Mouse (Mus musculus) embryonic facial prominence, embryonic 15.5 days (tissue): Measurements from ENCODE around the gene Bspry. TPM values are rescaled to one million over a fixed set of nuclear protein-coding genes. Genes with fewer than 3 reads are reported as not detected.
A peak's percentile ranks its signal among the peaks of the same experiment; 100 is the strongest.

Experiments used
- ATAC-seq: fragments of 200-750 bp; cut with Nextera tagmentation; 2 replicates; pipeline ENCODE4 v1.8.0; 2017; ENCODE audit warnings: low read depth, moderate TSS enrichment; ENCODE audit not compliant: insufficient number of reproducible peaks, low FRiP score, low TSS enrichment
- H3K27ac ChIP-seq: fragments of 300-500 bp; sonication (generic); replicated peaks from 2 replicates; pipeline ENCODE4 v1.5.1; 2015; ENCODE audit warnings: mild to moderate bottlenecking, inconsistent platforms
- H3K27me3 ChIP-seq: fragments of 300-500 bp; sonication (generic); 2 replicates; pipeline ENCODE4 v1.6.1; 2015; ENCODE audit warnings: inconsistent platforms
- H3K36me3 ChIP-seq: fragments of 300-500 bp; sonication (generic); 2 replicates; pipeline ENCODE4 v1.6.1; 2015; ENCODE audit warnings: mild to moderate bottlenecking, inconsistent platforms
- H3K4me1 ChIP-seq: fragments of 300-500 bp; sonication (generic); 2 replicates; pipeline ENCODE4 v1.6.1; 2015; ENCODE audit warnings: inconsistent platforms
- H3K4me2 ChIP-seq: fragments of 300-500 bp; sonication (generic); replicated peaks from 2 replicates; pipeline ENCODE4 v1.6.1; 2015; ENCODE audit warnings: mild to moderate bottlenecking, inconsistent platforms
- H3K4me3 ChIP-seq: fragments of 300-500 bp; sonication (generic); replicated peaks from 2 replicates; pipeline ENCODE4 v1.5.1; 2015; ENCODE audit warnings: mild to moderate bottlenecking, inconsistent platforms
- H3K9ac ChIP-seq: fragments of 300-500 bp; sonication (generic); 2 replicates; pipeline ENCODE4 v1.6.1; 2015; ENCODE audit warnings: inconsistent platforms
- H3K9me3 ChIP-seq: fragments of 300-500 bp; sonication (generic); replicated peaks from 2 replicates; pipeline ENCODE4 v1.6.1; 2016; ENCODE audit warnings: inconsistent platforms
- WGBS: fragments of 180-500 bp; shearing (Covaris S2); methylation state at CpG from one replicate; pipeline ENCODE4 v1.1.7; 2015; 5-methylcytosine and 5-hydroxymethylcytosine counted together
- polyA plus RNA-seq: library from polyadenylated mRNA; unstranded; fragments of >200 nt; fragmentation: Nextera tagmentation; extraction: Ambion mirVana; gene quantifications from 2 replicates; pipeline ENCODE4 v1.2.1, GENCODE M21; 2015

Bspry gene
- polyA plus RNA-seq, 1 experiment from 2014 or later = 16.3 TPM

GRCm38 (mm10) chr4:62516579-62516978, 36.7 kb downstream of the Bspry start:
- Histone ChIP-seq H3K4me3 (no peak overlapping the region), H3K4me2 (no peak overlapping the region), H3K9me3 (no peaks in the 10 kb centered on the region), H3K4me1 (peaks cover 48% of the 10 kb centered on the region), H3K36me3 (peaks cover 24% of the 10 kb centered on the region), H3K27me3 (no peaks in the 10 kb centered on the region), H3K27ac (no peak overlapping the region), H3K9ac (no peak overlapping the region)
- no peak for ATAC-seq
- 83% methylated on average over 1 of the region's 1 CpGs for WGBS

DNA sequence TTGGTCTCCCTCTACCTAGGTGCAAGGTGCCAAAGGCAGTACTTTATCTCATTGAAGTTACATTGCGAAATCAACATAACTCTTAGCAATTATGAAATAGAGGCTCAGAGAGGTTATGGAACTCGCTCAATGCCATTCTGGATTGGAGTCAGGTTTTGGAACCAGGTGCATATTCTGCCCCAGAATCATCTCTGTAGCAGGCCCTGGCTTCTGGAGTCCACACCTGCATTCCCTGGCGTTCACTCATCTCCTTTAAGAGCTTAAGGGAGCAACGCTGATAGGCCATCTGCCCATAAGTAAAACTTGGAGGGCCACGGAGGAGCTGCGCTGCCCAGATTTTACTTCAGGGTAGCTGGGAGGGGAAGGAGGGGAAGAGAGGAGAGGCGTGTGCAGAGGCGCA, 37.2 kb downstream of the Bspry start:
- ATAC-seq = no peak
- Histone ChIP-seq H3K27ac (peak overlapping the region; percentile 41; the same call in 1 of the 2 replicates), H3K4me1 (peaks cover 48% of the 10 kb centered on the region), H3K9me3 (no peaks in the 10 kb centered on the region), H3K4me2 (no peak overlapping the region), H3K4me3 (no peak overlapping the region), H3K27me3 (no peaks in the 10 kb centered on the region), H3K9ac (no peak overlapping the region), H3K36me3 (peaks cover 20% of the 10 kb centered on the region)
- 72% methylated on average over 8 of the region's 8 CpGs for WGBS

- peaks cover 48% of the 10 kb centered on the region for H3K4me1 ChIP-seq
- peak overlapping the region; percentile 89; the same call in 1 of the 2 replicates for H3K27ac ChIP-seq
- H3K36me3 ChIP-seq = peaks cover 15% of the 10 kb centered on the region
- 45% methylated on average over 10 of the region's 10 CpGs for WGBS
- no peaks in the 10 kb centered on the region for H3K9me3 ChIP-seq
- H3K4me2 ChIP-seq = peak overlapping the region; percentile 76
- no peak overlapping the region for H3K9ac ChIP-seq
- H3K27me3 ChIP-seq = no peaks in the 10 kb centered on the region
- H3K4me3 ChIP-seq = peak overlapping the region; percentile 79; the same call in 1 of the 2 replicates
- no peak for ATAC-seq
Measured at GRCm38 (mm10) chr4:62517538-62518415, 37.9 kb downstream of the Bspry start.

GRCm38 (mm10) chr4:62518416-62519121, 38.7 kb downstream of the Bspry start:
- Histone ChIP-seq H3K9me3 (no peaks in the 10 kb centered on the region), H3K4me3 (peak overlapping the region; percentile 79), H3K27ac (peak overlapping the region; percentile 89), H3K4me1 (peaks cover 52% of the 10 kb centered on the region), H3K4me2 (peak overlapping the region; percentile 76), H3K36me3 (peaks cover 15% of the 10 kb centered on the region; the same call in 1 of the 2 replicates), H3K27me3 (no peaks in the 10 kb centered on the region), H3K9ac (0 out of 2 replicates have a peak overlapping the region, but pooled peaks have one; percentile 63)
- 34% methylated on average over 13 of the region's 13 CpGs for WGBS
- no peak for ATAC-seq

DNA sequence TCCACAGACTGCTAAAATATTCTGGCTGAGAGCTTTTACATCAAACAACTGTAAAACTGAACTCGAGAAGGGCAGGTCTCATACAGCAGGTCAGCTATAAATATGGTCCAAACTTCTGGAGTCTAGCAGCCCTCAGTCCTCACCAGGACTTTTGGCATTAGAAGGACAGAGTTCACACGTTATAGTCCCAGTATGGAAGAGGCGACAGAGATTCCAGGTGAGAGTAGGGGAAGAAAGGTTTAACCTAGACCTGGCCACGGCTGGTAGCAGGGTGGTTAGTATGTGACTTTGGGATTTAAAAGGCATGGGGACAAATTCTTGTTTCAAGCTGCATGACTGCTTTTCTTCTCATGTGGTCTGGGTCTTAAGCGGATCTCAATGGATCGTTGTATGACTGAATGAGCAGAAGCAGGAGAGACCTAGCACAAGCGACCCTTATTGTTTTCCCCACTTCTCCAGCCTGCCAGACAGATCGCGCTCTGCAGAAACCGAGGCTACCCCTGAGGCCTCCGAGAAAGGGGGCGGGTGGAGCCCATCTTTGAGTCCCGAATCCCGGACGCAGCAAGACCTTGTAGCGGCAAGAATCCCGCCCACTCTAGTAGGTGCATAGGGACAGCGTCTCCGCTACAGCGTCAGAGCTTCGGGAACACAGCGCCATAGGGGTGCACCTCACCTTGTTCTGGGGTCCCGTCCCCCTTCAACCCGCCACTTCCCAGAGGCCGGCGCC, 39.4 kb downstream of the Bspry start:
- Histone ChIP-seq H3K36me3 (0 out of 2 replicates have a peak, but pooled peaks cover 12% of the 10 kb centered on the region), H3K4me3 (peak overlapping the region; percentile 79), H3K4me2 (peak overlapping the region; percentile 76), H3K4me1 (peaks cover 56% of the 10 kb centered on the region), H3K9ac (peak overlapping the region; percentile 63), H3K9me3 (no peaks in the 10 kb centered on the region), H3K27me3 (no peaks in the 10 kb centered on the region), H3K27ac (peak overlapping the region; percentile 89)
- under 1% methylated on average over 26 of the region's 26 CpGs for WGBS
- ATAC-seq = peak; percentile 66

DNA sequence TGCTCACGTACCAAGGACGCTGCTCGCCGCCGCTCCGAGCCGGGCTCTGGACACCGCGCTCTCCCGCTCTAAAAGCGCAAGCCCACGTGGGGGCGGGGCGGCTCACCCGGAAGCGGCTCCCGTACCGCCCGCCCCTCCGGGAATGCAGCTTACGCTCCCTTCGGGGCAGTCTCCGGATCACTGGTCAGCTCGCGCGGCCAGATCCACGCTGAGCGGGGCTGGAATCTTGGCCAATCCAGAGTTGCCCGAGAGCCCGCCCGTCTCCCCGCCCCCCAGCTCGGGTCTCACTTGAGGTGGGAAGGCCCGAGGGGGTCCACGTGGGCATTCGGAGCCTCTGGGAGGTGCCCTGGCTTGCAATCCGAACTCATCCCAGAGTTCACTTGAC, 40.0 kb downstream of the Bspry start, which contains the start of gene Alad:
Alad (minus strand) TSS at position 70 of the 385 bp plus-strand sequence.
- Histone ChIP-seq H3K36me3 (0 out of 2 replicates have a peak, but pooled peaks cover 12% of the 10 kb centered on the region), H3K4me2 (peak within 1 kb of the TSS; percentile 76), H3K27me3 (no peaks in the 10 kb centered on the region), H3K27ac (peak within 1 kb of the TSS; percentile 89), H3K9me3 (no peaks in the 10 kb centered on the region), H3K4me1 (peaks cover 57% of the 10 kb centered on the region), H3K4me3 (peak within 1 kb of the TSS; percentile 79), H3K9ac (peak within 1 kb of the TSS; percentile 63)
- WGBS = 1% methylated on average over 37 of the region's 37 CpGs
- peak; percentile 82 for ATAC-seq

DNA sequence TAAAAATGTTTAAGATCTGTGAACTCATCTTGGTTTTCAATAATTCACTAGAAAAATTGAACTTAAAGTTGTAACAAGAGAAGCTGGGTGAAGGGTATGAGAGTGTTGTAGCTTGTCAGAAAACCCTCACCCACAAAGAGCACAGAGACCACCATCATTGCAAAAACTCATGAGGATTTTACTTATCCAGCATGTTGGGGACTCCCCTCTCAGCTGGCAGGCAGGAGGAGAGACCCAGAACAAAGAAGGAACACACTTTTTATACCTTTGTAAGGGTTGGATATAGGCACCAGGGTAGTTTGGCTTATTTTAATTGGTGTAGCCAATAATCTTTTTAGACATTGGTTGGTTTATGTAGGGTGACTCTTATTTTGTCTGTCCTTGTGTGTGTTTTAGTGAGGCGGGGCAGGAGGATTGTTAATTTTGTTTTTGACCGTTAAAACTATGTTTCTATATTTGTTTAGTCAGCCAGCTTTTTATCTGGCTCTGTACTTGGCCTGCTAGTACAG, 41.1 kb downstream of the Bspry start:
- 0 out of 2 replicates have a peak overlapping the region, but pooled peaks have one; percentile 89 for H3K27ac ChIP-seq
- no peaks in the 10 kb centered on the region for H3K9me3 ChIP-seq
- no peaks in the 10 kb centered on the region for H3K27me3 ChIP-seq
- H3K36me3 ChIP-seq = 0 out of 2 replicates have a peak, but pooled peaks cover 12% of the 10 kb centered on the region
- 86% methylated on average over 2 of the region's 2 CpGs for WGBS
- peaks cover 48% of the 10 kb centered on the region for H3K4me1 ChIP-seq
- H3K4me2 ChIP-seq = no peak overlapping the region
- H3K9ac ChIP-seq = no peak overlapping the region
- no peak for ATAC-seq
- no peak overlapping the region for H3K4me3 ChIP-seq

- H3K4me2 ChIP-seq = peak within 1 kb of the TSS; percentile 82
- H3K27me3 ChIP-seq = no peaks in the 10 kb centered on the region
- 0 out of 2 replicates have a peak, but pooled peaks cover 12% of the 10 kb centered on the region for H3K36me3 ChIP-seq
- peak within 1 kb of the TSS; percentile 78 for H3K9ac ChIP-seq
- no peaks in the 10 kb centered on the region for H3K9me3 ChIP-seq
- H3K27ac ChIP-seq = peak within 1 kb of the TSS; percentile 98
- H3K4me1 ChIP-seq = peaks cover 19% of the 10 kb centered on the region
- peak; percentile 98 for ATAC-seq
- WGBS = under 1% methylated on average over 59 of the region's 59 CpGs
- H3K4me3 ChIP-seq = peak within 1 kb of the TSS; percentile 90
Measured at GRCm38 (mm10) chr4:62524651-62525488, 45.0 kb downstream of the Bspry start, which contains the start of the genes Pole3 and 4933430I17Rik. Gene Pole3, minus strand, starts transcription at chr4:62525068. Gene 4933430I17Rik, plus strand, starts transcription at chr4:62525369.

- H3K9ac ChIP-seq = no peak overlapping the region
- H3K27me3 ChIP-seq = no peaks in the 10 kb centered on the region
- peaks cover 17% of the 10 kb centered on the region for H3K4me1 ChIP-seq
- peak overlapping the region; percentile 98; the same call in 1 of the 2 replicates for H3K27ac ChIP-seq
- no peaks in the 10 kb centered on the region for H3K9me3 ChIP-seq
- no peak for ATAC-seq
- H3K4me2 ChIP-seq = peak overlapping the region; percentile 82
- 0 out of 2 replicates have a peak, but pooled peaks cover 12% of the 10 kb centered on the region for H3K36me3 ChIP-seq
- H3K4me3 ChIP-seq = peak overlapping the region; percentile 90
- WGBS = under 1% methylated on average over 10 of the region's 10 CpGs
Measured at GRCm38 (mm10) chr4:62525489-62525811, 45.6 kb downstream of the Bspry start.

GRCm38 (mm10) chr4:62526256-62526655, 46.4 kb downstream of the Bspry start:
- Histone ChIP-seq H3K27ac (no peak overlapping the region), H3K4me3 (no peak overlapping the region), H3K27me3 (no peaks in the 10 kb centered on the region), H3K4me2 (no peak overlapping the region), H3K9ac (no peak overlapping the region), H3K4me1 (peaks cover 19% of the 10 kb centered on the region), H3K36me3 (0 out of 2 replicates have a peak, but pooled peaks cover 12% of the 10 kb centered on the region), H3K9me3 (no peaks in the 10 kb centered on the region)
- WGBS = 60% methylated on average over 2 of the region's 2 CpGs
- no peak for ATAC-seq
